Mouse (Mus musculus): ENCODE measurements around the gene Zfp59.
"Not testable (repeated sequence)": the region's sequence is repeated elsewhere in the genome, so short reads cannot be mapped to it uniquely, and the experiment has no call there.

Gene Zfp59

DNA sequence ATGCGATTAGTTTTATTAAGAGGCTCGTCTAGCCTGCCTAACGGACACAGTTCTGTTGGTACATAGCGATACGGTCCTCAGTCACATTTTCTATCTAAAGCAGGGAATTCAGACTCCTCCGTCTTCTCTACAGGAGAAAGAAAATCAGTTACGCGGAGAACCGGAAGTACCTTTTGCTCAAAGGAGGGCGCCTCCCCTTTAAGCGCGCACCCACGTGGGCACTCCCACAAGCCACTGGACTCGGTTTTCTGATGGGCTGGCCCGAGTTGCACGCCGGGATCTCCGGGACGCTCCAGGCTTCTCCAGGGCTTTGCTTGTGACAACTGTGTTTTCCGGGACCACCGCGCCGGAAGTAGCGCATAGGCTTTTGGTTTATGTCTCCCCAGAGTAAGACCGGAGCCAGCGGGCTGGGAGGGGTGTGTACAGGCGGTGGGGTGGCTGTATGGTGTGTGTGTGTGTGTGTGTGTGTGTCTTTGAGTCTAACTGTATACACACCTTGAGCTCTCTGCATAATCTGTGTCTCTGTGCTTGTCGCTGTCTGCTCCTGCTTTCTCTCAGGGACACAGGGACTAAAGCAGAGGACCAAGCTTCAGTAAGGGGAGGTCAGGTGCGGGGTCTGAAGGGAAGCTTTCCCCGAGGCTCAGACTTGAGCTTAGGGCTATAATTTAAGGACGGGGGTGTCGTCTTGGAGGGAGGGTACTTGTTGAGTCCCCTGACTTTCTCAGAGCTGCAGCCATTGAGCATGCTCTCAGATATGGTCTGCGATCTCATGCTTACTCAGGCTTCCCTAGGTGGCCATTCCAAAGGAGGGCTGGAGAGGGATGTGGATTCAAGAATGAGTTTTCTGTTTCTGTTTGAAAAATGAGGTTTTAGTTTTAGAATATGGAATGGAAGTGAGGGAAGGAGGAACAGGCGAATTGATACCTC, at the start of gene Zfp59:
Gene Zfp59 (plus strand): TSS at position 285 of the 927 bp plus-strand sequence.
- DNase-seq, result peak; percentile 93

GRCm38 (mm10) chr7:27789306-27789705, 49.1 kb upstream of the Zfp59 start:
- no peak for DNase-seq

- DNase-seq, result not testable (repeated sequence)
These were observed 44.5 kb upstream of the Zfp59 start for GRCm38 (mm10) chr7:27793865-27794264.

GRCm38 (mm10) chr7:27794566-27794965, 43.8 kb upstream of the Zfp59 start:
- no peak for DNase-seq

DNA sequence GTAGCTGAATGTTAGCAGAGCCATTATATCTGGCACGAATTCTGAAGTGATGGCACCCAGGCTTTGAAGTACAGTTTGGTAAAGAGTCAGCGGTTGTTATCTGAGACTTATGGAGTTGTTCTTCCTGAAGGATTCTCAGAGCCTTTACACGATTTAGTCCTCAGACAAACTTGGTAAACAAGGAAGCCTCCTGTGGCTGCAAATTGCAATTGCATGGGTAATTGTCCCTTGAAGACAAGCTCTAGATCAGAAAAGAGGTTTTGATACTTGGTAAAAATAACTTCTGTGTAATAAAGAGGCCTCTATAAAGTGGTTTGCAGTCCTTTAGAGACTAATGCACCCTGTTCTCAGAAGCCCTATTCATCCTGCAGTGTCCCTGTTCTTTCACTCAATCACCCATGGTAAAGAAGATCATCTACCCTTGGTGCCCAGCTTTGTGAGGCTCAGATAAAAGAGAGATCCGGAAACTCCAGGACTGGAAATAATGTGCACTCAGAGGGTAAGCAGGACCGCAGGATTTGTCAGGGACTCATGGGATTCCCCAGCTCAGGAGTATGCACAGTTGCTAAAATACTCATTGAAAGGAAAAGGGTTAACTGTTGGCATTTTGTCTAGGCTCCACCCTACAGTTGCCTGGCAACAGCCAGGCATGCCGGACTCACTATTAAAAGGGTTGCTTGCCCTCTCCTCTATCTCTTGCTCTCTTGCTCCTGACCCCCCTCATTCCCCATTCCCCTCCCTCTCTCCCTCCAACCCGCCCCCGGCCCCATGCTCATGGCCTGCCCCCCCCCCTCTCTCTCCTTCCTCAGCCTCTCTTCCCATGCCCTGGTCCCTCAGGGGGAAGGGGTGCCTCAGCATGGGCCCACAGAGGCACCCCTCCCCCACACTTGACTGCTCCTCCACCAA, 40.2 kb upstream of the Zfp59 start:
- DNase-seq, result no peak

DNA sequence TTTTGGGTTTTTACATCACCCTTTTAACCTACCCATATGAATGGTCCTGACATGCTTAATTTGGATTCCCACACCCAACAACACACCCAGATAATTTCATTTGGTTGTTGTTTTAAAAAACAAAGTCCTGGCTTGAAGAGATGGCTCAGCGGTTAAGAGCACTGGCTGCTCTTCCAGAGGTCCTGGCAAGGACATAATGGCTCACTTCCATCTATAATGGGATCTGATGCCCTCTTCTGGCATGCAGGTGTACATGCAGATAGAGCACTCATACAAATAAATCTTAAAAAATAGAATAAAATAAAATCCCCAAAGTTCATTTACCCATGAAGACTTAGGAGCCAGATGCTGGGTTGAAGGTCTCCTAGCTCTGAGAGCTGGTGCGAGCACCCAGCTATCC, 37.3 kb upstream of the Zfp59 start:
- no peak for DNase-seq

DNA sequence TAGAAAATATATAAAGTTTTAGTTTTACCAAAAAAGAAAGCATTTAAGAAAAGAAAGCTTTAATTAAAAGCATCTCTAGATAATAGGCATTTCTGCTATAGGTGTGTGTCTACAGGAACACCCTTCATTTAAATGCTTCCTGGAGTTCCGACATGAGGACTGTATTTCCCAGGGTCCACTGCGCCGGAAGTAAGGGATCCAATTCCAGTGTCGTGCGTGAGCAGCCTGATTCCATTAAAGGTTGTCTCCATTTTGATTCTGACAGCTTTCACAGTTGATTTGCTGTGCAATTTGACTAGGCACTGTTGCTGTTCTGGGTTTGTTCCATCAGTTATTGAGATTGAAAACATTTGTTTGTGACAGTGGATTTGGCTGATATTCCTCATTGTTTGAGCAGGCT, 35.4 kb upstream of the Zfp59 start:
- DNase-seq, result no peak

GRCm38 (mm10) chr7:27804297-27805030, 33.9 kb upstream of the Zfp59 start:
- DNase-seq, result peak; percentile 78

DNA sequence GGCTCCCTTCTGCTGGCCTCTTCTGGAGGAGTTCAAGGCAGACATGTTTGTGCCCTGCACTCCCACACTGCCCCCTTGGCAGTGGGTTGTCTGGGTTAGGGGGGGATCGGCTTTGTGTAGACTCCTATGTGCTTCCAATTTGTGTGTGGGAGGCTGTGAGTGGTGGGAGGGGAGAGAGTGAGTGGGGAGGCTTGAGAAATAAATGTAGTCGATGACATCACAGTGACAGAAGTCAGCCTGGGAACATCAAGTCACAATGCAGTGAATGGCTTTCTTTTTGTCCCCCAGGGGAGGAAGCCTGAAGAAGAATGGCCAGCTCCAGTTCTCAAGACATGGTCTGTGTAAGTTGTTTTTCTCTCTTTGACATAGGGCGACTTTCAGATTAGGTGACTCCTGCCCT, 31.5 kb upstream of the Zfp59 start, which contains the start of gene Zfp626:
Gene Zfp626 (plus strand): TSS at position 301 of the 400 bp plus-strand sequence.
- DNase-seq, result not testable (repeated sequence)

GRCm38 (mm10) chr7:27807305-27807704, 31.1 kb upstream of the Zfp59 start:
- not testable (repeated sequence) for DNase-seq

DNA sequence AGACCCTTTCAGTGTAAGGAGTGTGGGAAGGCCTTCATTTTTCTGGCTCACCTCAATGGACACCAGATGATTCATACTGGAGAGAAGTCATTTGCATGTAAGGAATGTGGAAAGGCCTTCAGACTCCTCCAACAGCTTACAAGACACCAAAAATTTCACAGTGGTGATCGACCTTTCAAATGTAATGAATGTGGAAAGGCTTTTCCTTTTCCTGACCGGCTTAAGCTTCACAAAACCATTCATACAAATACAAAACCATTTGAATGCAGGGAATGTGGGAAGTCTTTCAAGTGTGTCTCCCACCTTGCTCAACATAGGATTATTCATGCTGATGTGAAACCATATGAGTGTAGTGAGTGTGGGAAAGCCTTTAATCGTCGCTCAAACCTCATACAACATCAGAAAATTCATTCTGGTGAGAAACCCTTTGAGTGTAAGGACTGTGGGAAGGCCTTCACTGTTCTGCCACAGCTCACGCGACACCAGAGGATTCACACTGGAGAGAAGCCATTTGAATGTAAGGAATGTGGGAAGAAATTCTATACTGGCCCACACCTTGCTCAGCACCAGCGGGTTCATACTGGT, 19.8 kb upstream of the Zfp59 start:
- no peak for DNase-seq

DNA sequence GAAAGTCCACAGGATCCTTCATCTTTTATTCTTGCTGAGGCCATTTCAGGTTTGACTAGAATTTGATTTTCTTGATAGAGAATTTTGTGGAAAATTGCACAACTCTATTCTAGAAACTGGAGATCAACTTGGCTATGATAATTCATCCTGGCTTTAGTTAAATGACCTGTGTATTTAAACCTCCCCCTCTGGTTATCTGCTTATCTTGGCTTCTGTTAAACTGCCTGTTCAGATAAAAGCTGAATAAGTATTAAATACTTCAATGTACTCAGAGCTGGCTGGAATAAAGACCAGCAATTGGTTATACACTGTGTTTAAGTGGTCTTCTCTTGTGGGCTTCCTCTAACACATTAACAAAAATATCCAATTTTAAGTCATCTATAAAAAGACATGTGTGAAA, 15.8 kb upstream of the Zfp59 start:
- DNase-seq, result no peak

DNA sequence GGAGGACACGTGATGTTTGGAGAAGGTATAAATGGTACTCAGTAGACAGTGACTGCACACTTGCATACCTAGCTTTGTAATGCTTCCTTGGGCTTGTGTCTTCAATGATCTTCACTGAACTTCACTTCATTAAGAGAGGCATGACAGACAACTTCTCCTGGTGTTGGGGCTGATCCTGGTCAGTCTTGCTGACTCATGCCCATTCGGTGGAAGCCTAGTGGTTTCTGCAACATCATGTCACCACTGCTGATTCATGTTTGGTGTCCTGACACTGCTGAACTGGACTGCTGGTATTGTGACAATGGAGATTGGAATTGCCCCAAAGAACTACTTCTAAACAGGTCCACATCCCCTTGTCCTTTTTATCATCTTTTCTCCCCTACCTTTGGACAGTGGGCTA, 4.3 kb upstream of the Zfp59 start:
- DNase-seq, result no peak

DNA sequence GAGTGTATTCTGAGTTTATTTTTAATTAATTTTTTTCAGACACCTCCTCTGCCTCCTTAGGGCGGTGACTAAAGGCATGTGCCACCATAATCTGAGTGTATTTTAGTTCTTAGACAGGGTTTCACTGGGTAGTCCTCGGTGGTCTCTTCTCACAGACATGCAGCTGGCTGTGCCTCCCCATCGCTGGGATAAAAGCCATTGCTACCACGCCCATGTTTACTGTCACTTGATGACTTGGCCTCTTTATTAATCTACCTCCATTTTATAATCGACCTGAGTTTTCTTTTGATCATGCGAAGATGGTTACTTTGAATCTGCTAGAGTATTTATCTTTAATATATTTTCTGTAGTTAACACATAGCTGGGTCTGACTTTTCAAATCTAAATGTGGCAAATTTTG, 511 bp upstream of the Zfp59 start:
- no peak for DNase-seq

GRCm38 (mm10) chr7:27839596-27839995, 1.2 kb downstream of the Zfp59 start:
- no peak for DNase-seq

- DNase-seq, result no peak
These were observed 1.7 kb downstream of the Zfp59 start for GRCm38 (mm10) chr7:27840104-27840503.

- no peak for DNase-seq
These were observed 18.8 kb downstream of the Zfp59 start, which contains the start of gene Zfp607a for GRCm38 (mm10) chr7:27857227-27857626. TSS of gene Zfp607a (plus strand) at chr7:27857527.

DNA sequence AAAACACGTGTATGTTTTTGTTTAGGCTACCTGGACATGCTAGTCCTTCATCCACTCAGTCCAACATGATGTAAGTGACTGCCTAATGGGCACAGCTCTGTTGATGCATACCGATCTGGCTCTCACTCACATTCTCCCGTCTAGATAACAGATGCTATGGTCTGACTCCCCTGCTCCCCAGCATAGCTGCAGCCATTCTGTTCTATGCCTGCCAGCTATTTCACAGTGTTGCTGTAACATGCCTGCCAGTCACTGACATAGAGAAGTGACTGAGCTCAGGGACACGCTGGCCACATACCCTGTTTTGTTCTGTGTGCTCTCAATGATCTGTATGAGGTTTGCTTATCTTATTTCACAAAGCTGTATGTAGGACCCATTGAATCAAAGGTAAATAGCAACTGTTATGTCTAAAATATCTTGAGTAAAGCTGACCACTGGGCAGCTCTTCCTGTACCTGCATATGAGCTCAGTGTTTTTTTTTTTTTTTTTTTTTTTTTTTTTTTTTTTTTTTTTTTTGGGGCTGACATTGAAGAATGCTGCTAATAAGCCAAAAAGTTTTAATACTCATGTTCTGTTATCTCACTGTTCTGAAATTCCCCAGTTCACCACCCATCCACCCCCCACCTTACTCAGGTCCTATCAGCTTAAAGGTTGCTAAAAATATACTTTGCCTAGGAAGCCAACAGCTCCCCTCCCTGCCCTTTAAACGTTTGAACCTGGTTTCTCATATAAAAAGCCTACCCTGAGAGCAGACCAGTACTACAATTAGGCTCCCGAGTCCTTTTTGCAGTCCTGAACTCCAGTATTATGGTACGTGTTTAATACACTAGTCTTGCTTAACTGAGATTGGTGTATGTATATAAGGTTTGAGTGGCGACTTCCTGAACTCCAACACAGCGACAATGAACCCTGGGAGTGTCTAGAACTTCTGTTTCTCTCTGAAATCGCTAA, 21.2 kb downstream of the Zfp59 start:
- no peak for DNase-seq

DNA sequence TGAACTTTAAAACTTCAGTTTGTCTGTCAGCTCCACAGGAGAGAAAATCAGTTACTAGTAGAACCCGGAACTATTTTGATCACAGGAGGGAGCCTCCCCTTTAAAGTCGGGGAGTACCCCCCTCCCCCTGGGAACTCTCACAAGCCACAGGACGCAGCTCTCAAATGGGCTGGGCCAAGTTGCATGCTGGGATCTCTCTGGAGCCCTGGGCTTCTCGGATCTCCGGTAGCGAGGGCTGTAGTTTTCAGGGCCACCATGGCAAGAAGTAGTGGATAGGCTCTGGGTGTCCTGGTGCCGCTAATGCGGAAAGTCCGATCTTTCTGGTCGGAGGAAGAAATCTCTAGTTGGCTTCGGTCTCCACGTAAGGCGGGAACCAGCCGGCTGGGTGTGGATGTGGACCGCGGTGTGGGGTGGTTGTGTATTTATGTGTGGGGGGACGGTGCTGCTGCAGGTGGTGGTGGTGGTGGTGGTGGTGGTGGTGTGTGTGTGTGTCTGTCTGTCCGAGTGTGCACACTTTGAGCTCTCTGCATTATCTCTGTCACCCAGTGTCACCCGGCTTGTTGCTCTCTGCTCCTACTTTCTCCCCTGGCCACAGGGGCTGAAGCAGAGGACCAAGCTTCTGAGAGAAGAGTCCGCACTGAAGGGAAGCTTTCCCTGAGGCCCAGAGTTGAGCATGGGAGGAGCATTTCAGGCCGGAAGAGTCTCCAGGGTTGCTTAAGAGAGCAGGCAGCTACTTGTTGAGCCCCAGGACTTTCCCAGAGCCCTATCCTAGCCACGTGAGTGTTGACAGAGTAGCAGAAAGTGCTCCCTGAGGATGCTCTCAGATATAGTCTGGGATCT, 22.2 kb downstream of the Zfp59 start:
- peak; percentile 73 for DNase-seq

DNA sequence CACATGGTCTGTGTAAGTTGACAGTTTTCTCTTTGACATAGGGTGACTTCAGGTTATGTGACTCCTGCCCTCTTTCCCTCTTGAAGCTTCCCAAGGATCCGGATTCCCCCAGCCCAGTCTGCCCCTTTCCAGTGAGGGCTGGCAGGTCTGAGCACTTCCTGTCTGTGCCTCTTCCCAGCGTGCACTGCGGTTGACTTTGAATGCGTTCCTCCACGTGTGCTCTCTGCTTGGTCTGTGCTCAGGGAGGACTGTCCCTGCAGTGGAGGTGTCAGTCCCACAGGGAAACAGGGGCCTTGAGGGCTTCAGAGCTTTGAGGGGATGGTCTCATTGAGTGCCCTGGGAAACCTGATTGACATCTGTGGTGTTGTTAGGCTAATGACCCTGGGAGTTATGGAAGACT, 24.2 kb downstream of the Zfp59 start:
- DNase-seq, result not testable (repeated sequence)
